Mouse (Mus musculus): Measurements from ENCODE around the gene Wfdc8. TPM values are rescaled to one million over a fixed set of nuclear protein-coding genes. Genes with fewer than 3 reads are reported as not detected.
"Not testable (repeated sequence)": the region's sequence is repeated elsewhere in the genome, so short reads cannot be mapped to it uniquely, and the experiment has no call there.

Wfdc8 gene
- 0.05 TPM in 1 of 2 replicates, not detected in the other for polyA plus RNA-seq (2012; rRNA removed)

DNA sequence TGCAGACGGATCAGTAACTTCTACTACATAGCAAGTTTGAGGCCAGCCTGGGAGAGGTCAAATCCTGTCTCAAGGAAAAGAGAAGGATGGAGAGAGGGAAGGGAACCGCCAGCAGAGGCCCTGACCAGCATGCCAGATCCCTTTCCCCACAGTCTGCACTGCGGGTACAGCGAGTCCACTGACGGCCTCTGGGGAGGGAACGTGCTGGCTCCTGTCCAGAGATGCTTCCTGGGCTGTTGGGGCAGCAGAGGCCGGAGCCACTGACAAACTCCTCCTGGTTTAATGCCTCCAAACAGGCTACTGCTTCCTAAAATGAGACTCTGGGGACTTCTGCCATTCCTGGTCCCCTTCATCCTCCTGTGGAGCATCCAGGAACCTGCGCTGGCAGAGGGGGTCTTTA is at the start of gene Wfdc8, which contains the start of gene Wfdc6b:
TSS of gene Wfdc8 (minus strand) at position 156 of the 400 bp plus-strand sequence.
TSS of gene Wfdc6b (plus strand) at position 52 of the 400 bp plus-strand sequence.
- 48% methylated on average over 8 of the region's 8 CpGs for WGBS
- DNase-seq (ENCODE audit: low read depth, low spot score): not testable (repeated sequence)

- DNase-seq (ENCODE audit: low read depth, low spot score): no peak
- WGBS: 76% methylated on average over 9 of the region's 9 CpGs
Measured at GRCm38 (mm10) chr2:164656483-164656882, 43.1 kb upstream of the Wfdc8 start, which contains the start of gene Wfdc9. Gene Wfdc9 (minus strand): TSS chr2:164656583.

DNA sequence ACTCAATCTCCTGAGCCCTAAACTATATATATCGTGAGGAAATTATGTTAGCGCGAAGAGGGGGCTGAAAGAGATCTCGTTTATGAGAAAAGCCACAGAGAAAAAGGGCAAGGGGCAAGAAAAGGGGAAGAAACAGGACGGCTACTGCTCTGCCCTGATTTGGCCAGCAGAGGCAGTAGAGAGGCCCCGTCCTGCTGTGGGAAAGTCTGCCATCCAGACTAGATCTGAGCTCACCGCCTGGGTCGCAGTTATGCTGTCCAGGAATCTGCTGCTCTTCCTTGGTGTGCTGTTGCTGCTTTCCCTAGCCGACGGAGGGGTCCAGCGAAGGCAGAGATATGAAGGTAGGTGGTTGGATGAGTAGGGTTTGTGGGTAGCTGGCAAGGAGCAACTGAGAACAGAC is 42.4 kb upstream of the Wfdc8 start, which contains the start of gene Wfdc10:
TSS of gene Wfdc10 (plus strand) at position 189 of the 400 bp plus-strand sequence.
- no peak for DNase-seq (ENCODE audit: low read depth, low spot score)
- WGBS: 13% methylated on average over 11 of the region's 11 CpGs

GRCm38 (mm10) chr2:164641881-164642673 is 28.7 kb upstream of the Wfdc8 start:
- no peak for DNase-seq (ENCODE audit: low read depth, low spot score)
- WGBS: 75% methylated on average over 13 of the region's 13 CpGs

- DNase-seq (ENCODE audit: low read depth, low spot score): no peak
- 43% methylated on average over 7 of the region's 7 CpGs for WGBS
Measured at GRCm38 (mm10) chr2:164641129-164641528, 27.7 kb upstream of the Wfdc8 start.

- no peak for DNase-seq (ENCODE audit: low read depth, low spot score)
- 44% methylated on average over 3 of the region's 3 CpGs for WGBS
Measured at GRCm38 (mm10) chr2:164638696-164639095, 25.3 kb upstream of the Wfdc8 start, which contains the start of gene Wfdc16. Gene Wfdc16 (minus strand): TSS chr2:164638796.

DNA sequence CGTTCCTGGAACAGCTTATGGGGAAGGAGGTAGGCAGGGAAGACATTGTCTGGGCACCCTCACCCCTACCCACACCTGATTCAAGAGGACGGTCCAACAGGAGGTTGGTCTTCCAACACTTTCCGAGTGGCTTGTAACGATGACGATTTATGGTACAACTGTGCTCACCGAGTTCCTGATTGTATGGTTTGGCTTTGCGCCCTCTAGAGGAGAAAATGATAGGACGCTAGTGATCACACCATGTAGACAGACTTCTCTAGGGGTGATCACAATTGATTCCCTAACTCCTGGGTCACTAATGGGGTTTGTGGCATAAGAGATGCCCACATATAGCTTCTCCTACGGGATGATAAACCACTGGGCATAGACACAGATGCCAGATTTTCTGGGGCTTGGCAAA is 21.8 kb upstream of the Wfdc8 start:
- 75% methylated on average over 9 of the region's 9 CpGs for WGBS
- no peak for DNase-seq (ENCODE audit: low read depth, low spot score)

- 73% methylated on average over 4 of the region's 4 CpGs for WGBS
Measured at GRCm38 (mm10) chr2:164621775-164622174, 8.3 kb upstream of the Wfdc8 start.

GRCm38 (mm10) chr2:164619050-164619449 is 5.6 kb upstream of the Wfdc8 start:
- DNase-seq (ENCODE audit: low read depth, low spot score): no peak
- 51% methylated on average over 5 of the region's 5 CpGs for WGBS

More at GRCm38 (mm10) chr2:164621775-164622174, 8.3 kb upstream of the Wfdc8 start:
- no peak for DNase-seq (ENCODE audit: low read depth, low spot score)

DNA sequence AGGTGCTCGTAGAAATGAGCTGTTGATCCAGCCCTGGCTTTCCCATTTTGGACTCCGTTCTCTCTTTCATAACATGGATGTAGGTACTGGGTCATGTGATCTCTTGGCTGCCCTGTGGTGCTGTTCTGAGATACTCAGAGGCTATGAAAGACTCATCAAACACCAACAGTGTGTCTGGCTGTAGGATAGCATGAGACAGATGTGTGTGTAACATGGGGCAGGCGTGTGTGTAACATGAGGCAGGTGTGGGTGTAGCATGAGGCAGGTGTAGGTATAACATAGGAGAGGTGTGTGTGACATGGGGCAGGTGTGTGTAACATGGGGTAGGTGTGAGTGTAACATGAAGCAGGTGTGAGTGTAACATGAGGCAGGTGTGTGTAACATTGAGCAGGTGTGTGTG is 2.0 kb upstream of the Wfdc8 start:
- WGBS: 87% methylated on average over 3 of the region's 3 CpGs
- DNase-seq (ENCODE audit: low read depth, low spot score): no peak

DNA sequence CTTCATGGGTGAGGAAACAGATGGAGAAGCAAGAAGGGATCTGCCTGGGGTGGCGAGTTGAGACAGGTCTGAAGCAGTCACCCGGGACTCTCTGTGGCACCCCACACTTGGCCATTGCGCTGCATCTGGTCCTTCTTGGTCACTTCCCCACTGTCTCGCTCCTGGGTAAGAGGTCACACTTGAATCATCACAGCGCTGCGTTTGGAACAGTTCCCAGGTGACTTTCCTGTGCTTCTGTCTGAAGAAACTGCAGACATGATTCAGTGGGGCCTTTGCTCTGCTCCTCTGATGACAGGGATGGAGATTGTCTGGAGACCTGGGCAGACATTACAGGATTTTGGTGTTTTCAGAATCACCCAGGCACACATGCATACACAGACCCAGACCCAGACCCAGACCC is 4.6 kb downstream of the Wfdc8 start:
- DNase-seq (ENCODE audit: low read depth, low spot score): no peak

GRCm38 (mm10) chr2:164604411-164604810 is 9.0 kb downstream of the Wfdc8 start:
- no peak for DNase-seq (ENCODE audit: low read depth, low spot score)
- WGBS: 88% methylated on average over 8 of the region's 8 CpGs

More for the DNA sequence above, 4.6 kb downstream of the Wfdc8 start:
- 66% methylated on average over 6 of the region's 6 CpGs for WGBS

GRCm38 (mm10) chr2:164603482-164603881 is 9.9 kb downstream of the Wfdc8 start:
- 91% methylated on average over 3 of the region's 3 CpGs for WGBS
- no peak for DNase-seq (ENCODE audit: low read depth, low spot score)

GRCm38 (mm10) chr2:164600179-164600578 is 13.2 kb downstream of the Wfdc8 start:
- WGBS: 62% methylated on average over 3 of the region's 3 CpGs
- DNase-seq (ENCODE audit: low read depth, low spot score): no peak

GRCm38 (mm10) chr2:164593494-164593893 is 19.9 kb downstream of the Wfdc8 start, which contains the start of gene Eppin:
Gene Eppin (minus strand): TSS chr2:164593594.
- WGBS: 79% methylated on average over 4 of the region's 4 CpGs
- no peak for DNase-seq (ENCODE audit: low read depth, low spot score)

DNA sequence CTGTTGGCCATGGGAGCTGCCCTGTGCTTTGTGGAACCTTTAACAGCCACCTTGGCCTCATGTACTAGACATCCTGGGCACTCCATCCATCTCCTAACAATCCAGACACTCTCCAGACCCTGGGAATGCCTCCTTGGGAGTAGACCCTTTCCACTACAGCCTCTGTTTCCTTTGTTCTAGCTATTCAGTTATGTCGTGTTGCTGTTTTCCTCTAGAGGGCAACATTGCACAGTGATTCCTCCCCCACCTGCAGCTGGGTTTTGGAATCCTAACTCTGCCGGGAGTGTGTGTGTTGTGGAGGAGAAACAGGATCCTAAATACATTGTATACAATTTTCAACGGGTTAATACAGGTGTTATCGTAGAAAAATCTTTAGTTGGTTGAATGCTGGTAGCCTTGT is 21.4 kb downstream of the Wfdc8 start:
- DNase-seq (ENCODE audit: low read depth, low spot score): no peak
- WGBS: 4% methylated on average over 4 of the region's 4 CpGs

- WGBS: 45% methylated on average over 13 of the region's 13 CpGs
- DNase-seq (ENCODE audit: low read depth, low spot score): not testable (repeated sequence)
Measured at GRCm38 (mm10) chr2:164585025-164585725, 28.3 kb downstream of the Wfdc8 start, which contains the start of gene Wfdc6a. Gene Wfdc6a (minus strand): TSS chr2:164585447.

GRCm38 (mm10) chr2:164573359-164573758 is 40.1 kb downstream of the Wfdc8 start, which contains the start of gene Spint3:
Gene Spint3 (minus strand): TSS chr2:164573459.
- not testable (repeated sequence) for DNase-seq (ENCODE audit: low read depth, low spot score)
- 70% methylated on average over 6 of the region's 6 CpGs for WGBS

GRCm38 (mm10) chr2:164567460-164567859 is 46.0 kb downstream of the Wfdc8 start:
- WGBS: 69% methylated on average over 5 of the region's 5 CpGs
- no peak for DNase-seq (ENCODE audit: low read depth, low spot score)

GRCm38 (mm10) chr2:164566997-164567396 is 46.4 kb downstream of the Wfdc8 start:
- 86% methylated on average over 2 of the region's 2 CpGs for WGBS
- no peak for DNase-seq (ENCODE audit: low read depth, low spot score)
